Mouse (Mus musculus) urinary bladder, adult 2 months (tissue): ENCODE results near the gene Plb1. TPM values are rescaled to one million over a fixed set of nuclear protein-coding genes. Genes with fewer than 3 reads are reported as not detected.

Source experiments
- DNase-seq: peaks from one replicate; pipeline ENCODE4 v3.0.0; 2022; ENCODE audit warnings: low spot score
- polyA plus RNA-seq: library from polyadenylated mRNA; depleted of rRNA; stranded (reverse); fragments of >200 nt; gene quantifications from 2 replicates; pipeline ENCODE4 v1.2.3, GENCODE M21; 2012

Gene Plb1
- polyA plus RNA-seq, 1 experiment = 3.4 TPM

DNA sequence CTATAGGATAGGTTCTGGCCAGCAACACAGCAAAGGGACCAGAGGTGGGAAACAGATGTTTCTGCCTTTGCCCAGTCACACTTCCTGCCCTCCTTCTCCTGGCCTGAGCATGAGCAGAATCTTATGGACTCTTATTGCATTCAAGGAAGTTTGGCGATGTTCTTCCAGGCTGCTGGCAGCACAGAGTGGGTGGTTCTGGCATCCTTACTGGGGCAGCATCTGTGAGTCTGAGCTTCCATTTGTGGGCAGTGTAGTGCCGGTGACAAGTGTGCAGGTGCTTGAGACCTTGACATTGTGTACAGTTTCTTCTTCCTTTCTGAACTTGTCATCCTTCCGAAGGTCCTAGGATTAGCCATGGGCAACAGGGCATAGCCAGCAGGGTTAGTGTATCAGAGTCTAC, 12.9 kb downstream of the Plb1 start:
- DNase-seq = no peak

DNA sequence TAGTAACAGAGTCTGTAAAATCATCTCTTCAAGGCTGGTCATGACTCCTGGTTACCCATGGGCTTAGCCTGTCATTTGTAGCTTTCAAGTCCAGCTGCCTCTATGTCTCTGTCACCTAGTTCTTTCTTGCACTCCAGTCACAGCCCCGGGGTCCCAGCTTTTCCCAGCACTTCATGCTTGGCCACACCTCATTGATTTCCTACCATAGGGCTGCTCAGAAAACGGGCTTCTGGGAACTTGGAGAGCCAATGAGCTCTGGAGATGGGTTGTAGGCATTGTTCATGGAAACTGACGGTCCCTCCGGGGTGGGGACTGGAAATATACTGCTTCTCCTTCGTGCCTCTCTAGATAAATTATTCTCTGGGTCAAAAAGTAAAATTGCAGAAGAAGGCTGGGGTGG, 28.2 kb downstream of the Plb1 start:
- DNase-seq = no peak

- DNase-seq = no peak
Measured at GRCm38 (mm10) chr5:32261251-32261650, 28.7 kb downstream of the Plb1 start.

DNA sequence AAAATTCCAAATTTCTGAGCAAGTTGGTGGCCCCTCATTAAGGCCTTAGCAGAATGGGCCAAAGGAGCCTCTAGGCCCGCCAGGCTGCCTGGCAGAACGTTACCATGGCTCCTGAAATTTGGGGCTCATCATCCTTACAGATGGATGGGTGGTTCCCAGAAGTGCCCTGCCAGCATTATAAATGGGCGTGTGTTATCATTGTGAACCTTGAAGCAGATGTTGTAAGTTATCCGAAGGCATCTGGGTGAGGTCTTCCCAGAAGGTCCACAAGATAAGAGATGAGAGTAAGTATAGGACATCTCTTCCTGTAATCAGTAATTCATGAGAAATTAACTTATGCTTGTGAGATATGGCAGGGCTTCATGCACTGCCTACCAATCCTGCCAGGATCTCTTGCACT, 30.0 kb downstream of the Plb1 start:
- DNase-seq = no peak

- no peak for DNase-seq
Measured at GRCm38 (mm10) chr5:32272502-32272901, 40.0 kb downstream of the Plb1 start.

GRCm38 (mm10) chr5:32278000-32278694, 45.6 kb downstream of the Plb1 start:
- DNase-seq = no peak

GRCm38 (mm10) chr5:32280066-32280465, 47.6 kb downstream of the Plb1 start:
- no peak for DNase-seq

- DNase-seq = no peak
Measured at GRCm38 (mm10) chr5:32282345-32282744, 49.8 kb downstream of the Plb1 start.

- DNase-seq = no peak
Measured at GRCm38 (mm10) chr5:32283457-32283856, 50.9 kb downstream of the Plb1 start.

DNA sequence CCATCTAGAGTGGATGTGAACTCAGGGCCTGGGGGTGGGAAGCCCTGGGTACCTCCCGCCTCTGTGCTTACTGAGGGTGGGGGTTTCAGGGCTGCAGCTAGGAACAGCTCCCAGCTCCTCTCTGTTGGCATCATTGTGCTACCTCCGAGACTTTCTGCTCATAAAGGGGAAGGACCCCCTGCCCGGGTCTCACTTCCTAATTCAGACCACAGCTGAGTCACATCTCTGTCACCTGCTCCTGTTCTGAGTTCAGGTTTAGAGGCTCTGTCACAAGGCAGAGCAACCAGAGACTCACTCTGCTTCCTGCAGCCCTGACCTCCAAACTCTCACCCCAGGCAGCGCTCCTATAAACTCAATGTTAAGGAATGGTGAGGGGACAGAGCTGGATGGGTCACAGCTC, 53.8 kb downstream of the Plb1 start:
- DNase-seq = no peak

- no peak for DNase-seq
Measured at GRCm38 (mm10) chr5:32288021-32288420, 55.5 kb downstream of the Plb1 start.

GRCm38 (mm10) chr5:32291316-32291715, 58.8 kb downstream of the Plb1 start:
- DNase-seq = no peak

- DNase-seq = peak; percentile 43
Measured at GRCm38 (mm10) chr5:32302991-32303921, 70.7 kb downstream of the Plb1 start.

- DNase-seq = no peak
Measured at GRCm38 (mm10) chr5:32307106-32307505, 74.6 kb downstream of the Plb1 start.

DNA sequence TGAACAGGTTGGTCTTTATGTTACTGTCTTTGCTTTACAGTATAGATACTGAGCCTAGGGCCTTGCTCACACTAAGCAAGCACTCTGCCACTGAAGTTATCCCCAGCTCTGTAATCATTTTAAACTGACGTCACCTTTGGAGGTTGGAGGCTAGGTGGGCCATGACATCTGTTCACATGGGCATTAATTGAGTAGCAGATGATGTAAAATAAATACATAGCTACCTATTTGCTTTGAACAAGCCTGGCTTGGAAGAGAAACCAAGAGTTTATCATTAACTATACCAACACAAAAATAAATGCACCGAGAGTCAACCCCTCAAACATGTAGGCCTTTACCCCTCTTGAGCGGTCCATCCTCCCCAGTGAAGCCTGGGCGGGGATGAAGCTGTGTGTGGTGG, 76.1 kb downstream of the Plb1 start:
- DNase-seq = no peak

DNA sequence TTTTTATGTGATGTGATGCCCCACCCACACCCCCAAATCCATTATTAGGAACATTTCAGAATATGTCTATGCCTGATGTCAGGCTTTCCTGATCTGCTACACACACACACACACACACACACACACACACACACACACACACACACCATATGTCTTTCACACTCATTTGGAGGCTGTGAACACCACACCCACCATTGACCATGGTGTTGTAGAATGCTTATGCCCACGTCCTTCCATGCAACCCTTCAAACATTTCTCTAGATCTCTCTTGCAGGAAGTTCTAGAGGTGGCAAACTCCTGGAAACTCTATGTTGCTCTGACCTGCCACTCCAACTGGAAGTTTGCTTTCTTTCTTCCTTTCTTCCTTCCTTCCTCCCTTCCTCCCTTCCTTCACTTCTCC, 77.2 kb downstream of the Plb1 start:
- DNase-seq = no peak

DNA sequence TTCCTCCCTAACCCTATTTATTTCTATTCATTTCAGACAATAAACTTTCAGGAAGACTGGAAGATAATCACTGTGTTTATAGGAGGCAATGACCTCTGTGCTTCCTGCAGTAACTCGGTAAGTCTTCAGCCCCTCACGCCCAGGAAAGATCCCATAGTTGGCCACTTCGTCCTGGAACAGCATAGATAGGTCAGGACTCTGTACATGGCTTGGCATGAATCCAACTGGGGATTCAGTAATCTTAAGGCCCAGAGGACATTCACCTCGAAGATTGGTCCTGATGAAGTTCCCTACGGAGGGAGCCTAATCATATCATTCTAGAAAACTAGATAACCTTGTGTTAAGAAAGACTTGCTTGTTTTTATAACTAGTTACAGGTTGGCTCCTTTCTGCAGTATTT, 78.3 kb downstream of the Plb1 start:
- DNase-seq = no peak

DNA sequence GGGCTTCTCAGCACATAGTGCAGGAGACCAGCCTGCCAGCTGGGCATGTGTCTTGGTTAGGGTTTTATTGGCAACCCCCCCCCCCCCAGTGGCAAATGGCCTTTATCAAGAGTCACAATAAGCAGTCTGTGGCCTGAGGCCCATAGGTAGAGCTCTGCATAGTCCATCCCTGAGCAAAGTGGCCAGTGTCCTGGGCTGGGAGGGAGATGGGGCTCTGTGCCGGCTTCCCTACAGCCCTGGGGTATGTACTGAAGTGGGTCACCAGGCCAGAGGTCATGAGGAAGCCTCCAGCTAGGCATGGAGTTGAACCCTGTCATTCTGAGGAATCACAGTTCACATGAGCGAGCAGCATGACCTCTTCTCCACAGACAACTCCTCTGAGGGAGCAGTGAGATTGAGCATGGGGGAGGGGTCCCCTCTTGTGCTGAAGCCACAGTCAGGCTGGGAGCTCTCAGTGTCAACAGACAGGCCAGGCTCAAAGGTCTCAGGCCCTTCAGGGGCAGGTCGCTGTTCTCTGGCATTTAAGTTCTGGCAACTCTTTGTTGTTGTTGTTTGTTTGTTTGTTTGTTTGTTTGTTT, 79.2 kb downstream of the Plb1 start:
- no peak for DNase-seq

DNA sequence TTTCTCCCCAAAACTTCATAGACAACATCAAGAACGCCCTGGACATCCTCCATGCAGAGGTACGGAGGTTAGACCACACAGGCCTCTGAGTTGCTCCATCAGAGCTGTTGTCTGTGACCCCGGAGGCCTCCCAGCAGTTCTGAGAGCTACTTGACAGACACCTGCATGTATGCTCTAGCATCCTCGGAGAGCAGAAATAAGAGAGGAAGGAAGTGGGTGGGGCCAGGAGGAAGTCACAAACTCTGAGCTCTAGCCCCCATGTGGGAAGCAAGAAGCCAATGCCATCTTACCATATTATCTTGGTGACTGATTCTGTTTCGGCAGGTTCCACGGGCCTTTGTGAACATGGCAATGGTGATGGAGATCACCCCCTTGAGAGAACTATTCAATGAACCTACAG, 81.2 kb downstream of the Plb1 start:
- DNase-seq = no peak

DNA sequence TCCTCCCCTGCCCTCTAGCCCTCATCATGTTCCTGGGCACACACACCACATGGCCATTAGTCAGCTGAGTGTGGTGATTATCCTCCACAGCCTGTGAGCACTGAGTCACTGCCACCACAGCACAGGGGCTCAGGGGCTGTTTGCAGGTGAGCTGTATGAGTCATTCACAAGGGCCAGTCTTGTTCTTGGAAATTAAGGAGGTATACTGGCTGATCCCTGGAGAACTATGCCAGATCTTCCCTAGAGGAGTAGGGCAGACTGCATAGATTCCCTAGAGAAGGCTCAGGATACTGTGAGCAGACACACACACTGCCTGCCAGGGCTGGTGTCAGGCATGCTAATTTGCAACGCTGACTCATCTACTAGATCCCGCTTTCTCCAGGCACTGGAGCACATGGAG, 82.2 kb downstream of the Plb1 start:
- no peak for DNase-seq

GRCm38 (mm10) chr5:32322146-32322811, 89.8 kb downstream of the Plb1 start:
- no peak for DNase-seq

GRCm38 (mm10) chr5:32328139-32328538, 95.6 kb downstream of the Plb1 start:
- no peak for DNase-seq
